Mouse (Mus musculus): Measurements from ENCODE around the gene Nt5c2. TPM values are rescaled to one million over a fixed set of nuclear protein-coding genes. Genes with fewer than 3 reads are reported as not detected.

Nt5c2 gene
- polyA plus RNA-seq, 1 experiment = 56.5 TPM

DNA sequence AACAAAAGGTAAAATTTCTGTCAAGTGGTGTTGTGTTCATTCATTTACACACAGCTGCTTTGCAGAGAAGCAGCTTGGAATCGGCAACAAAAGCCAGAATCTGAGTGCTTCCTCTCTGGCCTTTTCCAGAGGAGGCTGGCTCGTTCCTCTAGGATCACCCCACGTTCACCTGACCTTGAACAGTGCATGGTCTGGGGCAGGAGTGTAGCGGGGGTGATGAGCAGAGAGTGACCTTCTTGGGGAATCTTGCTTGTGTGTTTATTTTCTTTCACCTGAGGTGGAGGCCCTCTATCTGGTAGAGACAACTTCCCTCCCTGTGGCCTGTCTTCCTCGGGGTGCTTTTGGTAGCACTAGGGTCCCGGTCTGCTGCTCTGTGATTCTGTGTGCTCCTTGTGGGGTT is 158.7 kb downstream of the Nt5c2 start:
- Histone ChIP-seq H3K27ac (ENCODE audit: insufficient read depth, low read depth, low read length) (no peak overlapping the region), H3K4me3 (ENCODE audit: insufficient read depth, low read length) (no peak overlapping the region), H3K4me1 (ENCODE audit: control insufficient read depth, insufficient read depth, low read length) (peaks cover 7% of the 10 kb centered on the region)
- TF ChIP-seq POLR2A (IDR thresholded peaks at IDR 0.05; ENCODE audit: borderline replicate concordance, low read depth, low read length) (no peak), CTCF (IDR thresholded peaks at IDR 0.05; ENCODE audit: low read depth, low read length) (no peak)

DNA sequence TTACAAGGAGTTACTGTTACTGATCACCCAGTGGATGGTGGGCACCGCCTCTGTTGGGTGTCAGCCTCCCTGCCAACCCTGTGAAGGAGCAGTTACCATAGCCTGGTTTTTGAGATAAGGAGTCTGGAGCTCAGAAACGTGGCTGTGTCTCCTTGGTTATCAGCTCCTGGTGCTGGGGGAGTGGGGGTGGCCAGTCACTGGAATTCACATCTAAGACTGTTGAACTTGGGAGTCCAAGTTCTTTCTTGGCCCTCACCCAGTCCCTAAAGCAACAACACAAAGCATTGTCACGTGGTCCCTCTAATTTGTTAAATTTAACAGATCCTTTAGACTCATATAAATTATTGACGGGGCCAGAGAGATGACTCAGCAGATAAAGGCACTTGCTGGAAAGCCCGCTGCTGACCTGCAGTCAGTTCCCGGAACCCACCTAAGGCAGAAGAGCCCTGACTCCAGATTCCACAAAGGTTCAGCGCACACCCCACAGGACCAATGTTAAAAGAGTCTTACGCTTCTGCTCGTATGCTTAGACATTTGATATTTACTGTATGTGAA is 165.4 kb downstream of the Nt5c2 start:
- Histone ChIP-seq H3K4me3 (ENCODE audit: insufficient read depth, low read length) (no peak overlapping the region), H3K4me1 (ENCODE audit: control insufficient read depth, insufficient read depth, low read length) (no peaks in the 10 kb centered on the region), H3K27ac (ENCODE audit: insufficient read depth, low read depth, low read length) (no peak overlapping the region)
- TF ChIP-seq POLR2A (IDR thresholded peaks at IDR 0.05; ENCODE audit: borderline replicate concordance, low read depth, low read length) (no peak), CTCF (IDR thresholded peaks at IDR 0.05; ENCODE audit: low read depth, low read length) (no peak)

DNA sequence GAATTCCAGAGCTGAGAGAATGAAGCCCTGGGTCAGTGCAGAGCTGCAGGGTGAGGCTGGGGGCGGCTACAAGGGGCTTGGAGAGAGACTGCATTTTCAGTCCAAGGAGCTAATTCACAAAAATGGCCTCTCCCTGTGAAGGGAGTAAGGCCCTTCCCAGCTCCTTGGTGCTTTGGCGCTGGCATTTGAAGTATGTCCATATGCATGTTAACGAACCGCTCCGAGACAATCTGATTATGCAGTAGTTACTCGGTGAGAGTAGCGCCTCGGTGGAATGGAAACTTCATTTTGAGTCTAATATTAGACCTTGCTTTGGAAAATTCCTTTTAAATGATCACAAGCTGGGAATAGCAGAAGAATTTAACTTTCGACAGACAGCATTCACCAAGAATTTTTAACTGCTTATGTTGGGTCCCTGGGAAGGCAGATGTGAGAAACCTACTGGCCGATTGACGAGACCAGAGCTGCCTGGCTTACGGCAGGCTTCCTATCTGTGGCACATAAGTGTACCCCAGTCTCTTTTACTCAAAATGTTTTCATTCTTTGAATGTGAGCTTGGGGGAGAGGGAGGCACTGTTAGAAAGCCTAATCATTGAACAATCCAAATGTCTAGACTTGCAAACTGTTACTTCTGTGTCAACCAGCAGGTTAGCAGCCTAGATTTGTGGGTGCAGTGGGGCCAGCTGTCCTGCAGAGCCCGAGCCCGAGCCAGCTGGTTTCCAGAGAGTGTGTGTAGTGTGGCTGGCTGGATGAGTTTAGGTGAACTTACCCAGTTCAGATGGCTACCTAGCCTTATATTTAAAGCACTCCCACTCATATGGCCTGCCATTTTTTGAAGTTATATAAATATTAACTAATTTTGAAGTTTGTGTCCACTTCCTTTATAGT is 166.3 kb downstream of the Nt5c2 start:
- H3K4me3 ChIP-seq (ENCODE audit: insufficient read depth, low read length) = no peak overlapping the region
- H3K4me1 ChIP-seq (ENCODE audit: control insufficient read depth, insufficient read depth, low read length) = no peaks in the 10 kb centered on the region
- TF ChIP-seq CTCF (IDR thresholded peaks at IDR 0.05; ENCODE audit: low read depth, low read length) (no peak), POLR2A (IDR thresholded peaks at IDR 0.05; ENCODE audit: borderline replicate concordance, low read depth, low read length) (no peak)
- no peak overlapping the region for H3K27ac ChIP-seq (ENCODE audit: insufficient read depth, low read depth, low read length)

DNA sequence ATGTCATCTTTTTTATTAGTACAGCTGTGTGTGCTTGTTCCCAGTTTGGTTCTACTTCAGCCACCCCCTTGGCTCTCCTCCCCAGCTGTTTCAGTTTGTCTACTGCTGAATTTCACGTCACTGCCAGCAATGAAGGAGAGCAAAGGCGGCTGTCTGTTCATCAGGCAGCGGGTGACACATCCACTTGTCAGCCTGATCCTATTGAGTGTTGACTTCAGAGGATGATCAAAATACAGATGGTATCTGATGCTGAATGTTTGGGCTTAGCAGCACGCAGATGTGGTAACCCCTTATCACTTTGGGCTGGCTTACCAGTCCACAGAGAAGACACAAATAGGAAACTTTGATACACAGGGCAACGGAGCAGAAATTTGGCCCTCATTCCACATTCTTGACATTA is 168.5 kb downstream of the Nt5c2 start:
- no peak overlapping the region for H3K27ac ChIP-seq (ENCODE audit: insufficient read depth, low read depth, low read length)
- no peak overlapping the region for H3K4me3 ChIP-seq (ENCODE audit: insufficient read depth, low read length)
- no peaks in the 10 kb centered on the region for H3K4me1 ChIP-seq (ENCODE audit: control insufficient read depth, insufficient read depth, low read length)

DNA sequence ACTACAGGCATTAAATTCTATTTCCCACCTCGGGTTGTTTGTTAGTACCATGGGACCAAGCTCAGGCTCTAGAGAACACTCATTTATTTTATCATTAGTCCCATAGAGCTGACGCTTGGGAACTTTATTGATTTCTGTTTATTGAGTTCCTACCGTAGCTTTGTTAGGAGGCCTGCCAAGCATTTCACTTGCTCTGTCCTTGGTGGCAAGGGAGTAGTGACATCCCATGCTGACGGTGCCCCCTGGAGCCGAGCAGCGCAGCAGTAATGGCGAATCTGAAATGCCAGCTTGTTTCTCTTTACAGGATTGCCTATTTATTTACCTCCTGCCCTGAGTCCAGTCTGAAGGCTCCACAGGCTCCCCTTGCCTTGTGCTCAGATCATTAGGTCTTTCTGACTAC is 168.9 kb downstream of the Nt5c2 start:
- TF ChIP-seq POLR2A (IDR thresholded peaks at IDR 0.05; ENCODE audit: borderline replicate concordance, low read depth, low read length) (no peak), CTCF (IDR thresholded peaks at IDR 0.05; ENCODE audit: low read depth, low read length) (no peak)
- no peak overlapping the region for H3K27ac ChIP-seq (ENCODE audit: insufficient read depth, low read depth, low read length)
- no peak overlapping the region for H3K4me3 ChIP-seq (ENCODE audit: insufficient read depth, low read length)
- H3K4me1 ChIP-seq (ENCODE audit: control insufficient read depth, insufficient read depth, low read length) = no peaks in the 10 kb centered on the region

More for the DNA sequence above, 168.5 kb downstream of the Nt5c2 start:
- TF ChIP-seq POLR2A (IDR thresholded peaks at IDR 0.05; ENCODE audit: borderline replicate concordance, low read depth, low read length) (no peak), CTCF (IDR thresholded peaks at IDR 0.05; ENCODE audit: low read depth, low read length) (no peak)

DNA sequence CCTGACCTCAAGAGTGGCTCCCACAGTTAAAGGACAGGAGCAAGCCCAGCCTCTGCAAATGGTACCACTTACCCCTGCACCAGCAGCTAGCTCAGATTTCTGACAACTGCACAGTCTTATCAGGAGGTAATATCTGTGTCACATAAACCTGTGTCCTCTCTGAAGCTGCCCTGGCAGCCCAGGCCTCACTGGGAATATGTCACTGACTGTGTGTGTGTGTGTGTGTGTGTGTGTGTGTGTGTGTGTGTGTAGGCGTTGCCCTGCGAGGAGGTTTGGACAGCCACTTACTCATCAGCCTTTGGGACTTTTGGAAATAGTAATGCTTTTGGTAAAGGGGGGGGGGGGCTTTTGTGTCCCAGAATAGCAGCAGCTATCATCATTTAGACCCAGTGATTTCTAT is 171.9 kb downstream of the Nt5c2 start:
- no peak for TF ChIP-seq CTCF (IDR thresholded peaks at IDR 0.05; ENCODE audit: low read depth, low read length)
- Histone ChIP-seq H3K27ac (ENCODE audit: insufficient read depth, low read depth, low read length) (no peak overlapping the region), H3K4me3 (ENCODE audit: insufficient read depth, low read length) (no peak overlapping the region), H3K4me1 (ENCODE audit: control insufficient read depth, insufficient read depth, low read length) (peaks cover 3% of the 10 kb centered on the region)

DNA sequence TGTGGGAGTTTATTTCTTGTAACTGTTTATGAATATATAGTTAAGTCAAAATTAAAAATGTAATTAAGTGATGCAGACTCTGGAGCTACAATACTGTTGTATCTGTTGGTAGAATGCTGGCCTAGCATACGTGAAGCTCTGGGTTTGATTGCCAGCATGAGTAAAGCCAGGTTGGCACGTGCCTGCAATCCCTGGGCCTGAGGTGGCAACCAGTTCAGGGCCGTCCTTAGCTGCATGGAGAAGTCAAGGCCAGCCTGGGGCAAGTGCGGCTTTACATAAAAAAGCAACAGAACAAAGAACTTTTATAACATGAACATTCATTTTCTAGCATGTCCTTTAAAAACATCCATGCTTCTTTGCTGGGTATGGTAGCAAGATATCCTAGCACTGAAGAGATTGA is 173.9 kb downstream of the Nt5c2 start:
- Histone ChIP-seq H3K4me3 (ENCODE audit: insufficient read depth, low read length) (no peak overlapping the region), H3K4me1 (ENCODE audit: control insufficient read depth, insufficient read depth, low read length) (peaks cover 14% of the 10 kb centered on the region), H3K27ac (ENCODE audit: insufficient read depth, low read depth, low read length) (no peak overlapping the region)
- TF ChIP-seq CTCF (IDR thresholded peaks at IDR 0.05; ENCODE audit: low read depth, low read length) = no peak
- TF ChIP-seq POLR2A (IDR thresholded peaks at IDR 0.05; ENCODE audit: borderline replicate concordance, low read depth, low read length) = no peak

DNA sequence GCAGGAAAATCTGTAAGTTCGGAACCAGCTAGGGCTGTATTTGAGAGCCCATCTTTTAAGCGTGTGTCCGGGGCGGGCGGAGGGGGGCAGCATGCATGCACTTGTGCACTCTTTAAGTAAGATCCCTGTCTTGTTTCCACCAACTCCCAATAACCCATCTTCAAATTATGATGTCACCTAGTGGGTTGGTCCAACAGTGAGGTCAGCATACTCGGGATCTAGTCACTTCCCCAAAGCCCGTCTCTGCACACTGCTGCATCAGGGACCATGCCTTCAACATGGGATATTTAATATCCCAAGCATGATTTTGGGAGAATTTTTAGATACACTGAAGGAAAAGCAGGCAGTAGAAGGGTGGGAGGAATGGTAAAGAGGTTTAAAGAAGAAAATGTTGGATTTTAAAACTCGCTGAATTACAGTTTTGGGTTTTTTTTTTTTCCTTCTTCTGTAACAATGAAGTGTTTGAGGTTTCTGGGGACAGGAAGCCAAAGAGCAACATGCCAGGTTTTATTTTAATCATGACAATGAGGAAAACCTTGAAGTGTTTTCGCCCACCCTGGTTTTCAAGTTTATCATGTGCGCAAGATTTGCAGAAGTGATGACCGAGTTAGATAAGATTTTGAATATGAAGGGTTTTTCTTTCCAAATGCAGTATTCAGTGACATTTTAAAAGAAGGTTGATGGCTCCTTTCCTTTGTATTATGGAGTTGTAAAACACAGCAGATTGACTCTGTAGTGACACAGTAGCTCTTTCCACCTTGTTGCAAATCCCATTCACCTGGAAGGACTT is 177.5 kb downstream of the Nt5c2 start:
- Histone ChIP-seq H3K4me3 (ENCODE audit: insufficient read depth, low read length) (peak overlapping the region; percentile 9; the same call in 1 of the 2 replicates), H3K4me1 (ENCODE audit: control insufficient read depth, insufficient read depth, low read length) (peaks cover 22% of the 10 kb centered on the region), H3K27ac (ENCODE audit: insufficient read depth, low read depth, low read length) (peak overlapping the region; percentile 48)
- no peak for TF ChIP-seq CTCF (IDR thresholded peaks at IDR 0.05; ENCODE audit: low read depth, low read length)
- no peak for TF ChIP-seq POLR2A (IDR thresholded peaks at IDR 0.05; ENCODE audit: borderline replicate concordance, low read depth, low read length)

DNA sequence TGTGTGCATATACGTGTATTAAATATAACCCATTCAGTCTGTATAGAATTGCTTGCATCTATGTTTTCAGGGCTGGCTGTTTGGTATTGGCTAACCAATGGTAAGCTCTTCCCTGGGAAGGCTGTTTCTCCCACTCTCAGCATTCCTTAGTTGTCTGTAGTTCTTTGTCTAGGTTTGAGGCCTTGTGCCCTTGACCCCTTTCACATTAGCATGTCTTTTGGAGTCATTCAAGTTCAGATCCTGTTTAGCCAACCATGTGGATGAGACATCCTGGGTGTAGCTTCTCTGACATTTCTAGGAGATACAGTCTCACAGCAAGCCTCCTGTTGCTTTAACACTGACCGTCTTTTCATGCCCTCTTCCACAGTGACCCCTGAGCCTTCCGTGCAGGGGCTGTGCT is 178.9 kb downstream of the Nt5c2 start:
- no peak overlapping the region for H3K4me3 ChIP-seq (ENCODE audit: insufficient read depth, low read length)
- H3K4me1 ChIP-seq (ENCODE audit: control insufficient read depth, insufficient read depth, low read length) = peaks cover 22% of the 10 kb centered on the region
- no peak for TF ChIP-seq CTCF (IDR thresholded peaks at IDR 0.05; ENCODE audit: low read depth, low read length)
- no peak overlapping the region for H3K27ac ChIP-seq (ENCODE audit: insufficient read depth, low read depth, low read length)

DNA sequence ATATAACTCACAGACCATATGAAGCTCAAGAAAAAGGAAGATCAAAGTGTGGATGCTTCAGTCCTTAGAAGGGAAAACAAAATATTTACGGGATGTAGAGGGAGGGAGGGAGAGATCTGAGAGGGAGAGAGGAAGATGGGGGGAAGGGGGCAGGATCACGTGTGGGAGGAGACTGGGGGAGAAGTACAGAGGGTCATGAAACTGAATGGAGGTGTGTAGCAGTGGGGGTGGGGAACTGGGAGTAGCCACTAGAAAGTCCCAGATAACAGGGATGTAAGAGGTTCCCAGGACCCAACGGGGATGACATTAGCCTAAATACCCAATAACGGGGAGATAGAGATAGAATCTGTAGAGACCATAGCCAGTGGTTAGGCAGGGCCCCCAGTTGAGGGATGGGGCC is 179.6 kb downstream of the Nt5c2 start:
- Histone ChIP-seq H3K4me1 (ENCODE audit: control insufficient read depth, insufficient read depth, low read length) (peaks cover 22% of the 10 kb centered on the region), H3K27ac (ENCODE audit: insufficient read depth, low read depth, low read length) (no peak overlapping the region), H3K4me3 (ENCODE audit: insufficient read depth, low read length) (no peak overlapping the region)
- TF ChIP-seq CTCF (IDR thresholded peaks at IDR 0.05; ENCODE audit: low read depth, low read length) (no peak), POLR2A (IDR thresholded peaks at IDR 0.05; ENCODE audit: borderline replicate concordance, low read depth, low read length) (no peak)
